Mouse (Mus musculus) adrenal gland, postnatal 25 days (tissue): ENCODE measurements at regions not wholly inside any gene's neighbourhood (a gene's known extent, or its start where the extent isn't known, plus 50 kb on each side); places are given as distances from the start of the nearest gene placed in this dataset.
"Not testable (repeated sequence)": the region's sequence is repeated elsewhere in the genome, so short reads cannot be mapped to it uniquely, and the experiment has no call there.

ENCODE experiments used
- DNase-seq: peaks from one replicate; pipeline ENCODE4 v3.0.0; 2021; ENCODE audit warnings: mixed read lengths

- no peak for DNase-seq
Measured at GRCm38 (mm10) chr14:19327321-19327720, 91.4 kb downstream of the Gm21738 start.

- DNase-seq = no peak
Measured at GRCm38 (mm10) chr14:19311614-19312013, 107.1 kb downstream of the Gm21738 start.

- DNase-seq = not testable (repeated sequence)
Measured at GRCm38 (mm10) chr14:19302859-19303258, 115.9 kb downstream of the Gm21738 start.

GRCm38 (mm10) chr14:19279096-19279495 lies 139.6 kb downstream of the Gm21738 start:
- DNase-seq = no peak

- peak; percentile 44 for DNase-seq
Measured at GRCm38 (mm10) chr14:19277777-19278385, 140.8 kb downstream of the Gm21738 start.
